Mouse (Mus musculus): Measurements from ENCODE around the gene Uba52.

DNA sequence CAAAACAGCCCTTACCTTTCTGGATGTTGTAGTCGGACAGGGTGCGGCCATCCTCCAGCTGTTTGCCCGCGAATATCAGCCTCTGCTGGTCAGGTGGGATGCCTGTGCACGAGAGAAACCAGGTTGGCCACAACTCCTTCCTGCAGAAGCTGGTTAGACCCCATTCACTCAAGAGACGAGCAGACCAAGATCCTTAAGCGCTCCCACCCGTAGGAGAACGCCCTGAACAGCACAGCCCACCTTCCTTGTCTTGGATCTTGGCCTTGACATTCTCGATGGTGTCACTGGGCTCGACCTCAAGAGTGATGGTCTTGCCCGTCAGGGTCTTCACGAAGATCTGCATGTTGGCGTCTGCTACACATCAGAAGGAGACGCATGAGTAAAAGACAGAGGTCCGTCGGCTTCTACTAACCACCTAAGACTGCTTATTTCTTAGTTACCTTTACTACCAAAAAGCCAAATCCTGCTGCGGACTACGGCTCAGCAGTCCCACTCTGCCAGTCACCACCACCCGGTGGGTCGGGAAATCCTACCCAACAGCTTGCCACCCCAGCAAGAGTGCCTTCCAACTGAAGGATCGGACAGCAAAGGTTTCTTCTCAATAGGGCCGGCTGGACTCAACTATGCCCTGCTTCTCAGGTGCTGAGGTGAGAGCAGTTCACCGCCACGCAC lies 1.2 kb downstream of the Uba52 start:
- no peak for TF ChIP-seq GATA1 (IDR thresholded peaks at IDR 0.05; ENCODE audit: borderline replicate concordance, low read length)
- TF ChIP-seq CTCF (IDR thresholded peaks at IDR 0.05; ENCODE audit: low read depth, low read length), result no peak
- TF ChIP-seq TAL1 (conservative IDR thresholded peaks at IDR 0.05; ENCODE audit: low read depth, low read length), result no peak
